Mouse (Mus musculus): ENCODE data around the gene Pdilt. TPM values are rescaled to one million over a fixed set of nuclear protein-coding genes. Genes with fewer than 3 reads are reported as not detected.

Gene Pdilt
- polyA plus RNA-seq, 1 experiment from 2014 or later = not detected

GRCm38 (mm10) chr7:119519654-119520053 lies 3.6 kb downstream of the Pdilt start:
- Histone ChIP-seq H3K27ac (replicated peaks; ENCODE audit: low read depth, low read length) (no peak overlapping the region), H3K9ac (ENCODE audit: low read depth, low read length) (no peak overlapping the region), H3K9me3 (ENCODE audit: control insufficient read depth, low read length) (no peaks in the 10 kb centered on the region), H3K36me3 (ENCODE audit: control insufficient read depth, insufficient read depth, low read length) (no peaks in the 10 kb centered on the region), H3K27me3 (replicated peaks; ENCODE audit: control insufficient read depth, insufficient read depth, low read length) (no peaks in the 10 kb centered on the region), H3K4me2 (ENCODE audit: low read depth, low read length) (no peak overlapping the region), H3K4me3 (ENCODE audit: low read depth, low read length) (no peak overlapping the region), H3K4me1 (ENCODE audit: control insufficient read depth, insufficient read depth, low read length) (no peaks in the 10 kb centered on the region)
- peak; percentile 24 for DNase-seq (ENCODE audit: low spot score)
- ATAC-seq (ENCODE audit: low read depth) = no peak
- WGBS = 47% methylated on average over 5 of the region's 5 CpGs

DNA sequence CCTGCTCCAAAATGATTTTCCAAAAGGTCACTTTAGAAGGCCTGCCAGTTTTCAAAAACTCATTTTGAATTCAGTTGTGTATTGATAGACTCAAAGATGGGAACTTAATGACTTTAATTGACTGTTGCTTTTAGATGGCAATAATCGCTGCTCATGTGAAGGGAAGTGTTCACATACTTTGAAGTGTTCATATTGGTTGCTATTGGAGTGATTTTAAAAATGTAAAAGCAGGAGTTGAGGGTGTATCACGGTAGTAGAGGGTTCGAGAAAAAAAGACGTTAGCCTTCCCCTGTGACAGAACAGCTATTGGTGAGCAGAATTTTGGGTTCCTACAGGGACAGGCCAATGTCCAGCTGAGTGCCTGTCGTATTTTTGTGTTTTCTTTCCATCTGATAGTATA lies 4.1 kb downstream of the Pdilt start, which contains the start of gene Acsm5:
Gene Acsm5 (plus strand): TSS at position 301 of the 400 bp plus-strand sequence.
- no peak for ATAC-seq (ENCODE audit: low read depth)
- WGBS = 71% methylated on average over 5 of the region's 5 CpGs
- Histone ChIP-seq H3K27ac (replicated peaks; ENCODE audit: low read depth, low read length) (no peak within 1 kb of the TSS), H3K4me3 (ENCODE audit: low read depth, low read length) (no peak within 1 kb of the TSS), H3K9ac (ENCODE audit: low read depth, low read length) (no peak within 1 kb of the TSS), H3K9me3 (ENCODE audit: control insufficient read depth, low read length) (no peaks in the 10 kb centered on the region), H3K27me3 (replicated peaks; ENCODE audit: control insufficient read depth, insufficient read depth, low read length) (no peaks in the 10 kb centered on the region), H3K4me1 (ENCODE audit: control insufficient read depth, insufficient read depth, low read length) (no peaks in the 10 kb centered on the region), H3K4me2 (ENCODE audit: low read depth, low read length) (no peak within 1 kb of the TSS), H3K36me3 (ENCODE audit: control insufficient read depth, insufficient read depth, low read length) (no peaks in the 10 kb centered on the region)
- no peak for DNase-seq (ENCODE audit: low spot score)

GRCm38 (mm10) chr7:119516272-119516558 lies 7.1 kb downstream of the Pdilt start:
- no peaks in the 10 kb centered on the region for H3K4me1 ChIP-seq (ENCODE audit: control insufficient read depth, insufficient read depth, low read length)
- no peak overlapping the region for H3K27ac ChIP-seq (replicated peaks; ENCODE audit: low read depth, low read length)
- no peaks in the 10 kb centered on the region for H3K9me3 ChIP-seq (ENCODE audit: control insufficient read depth, low read length)
- H3K27me3 ChIP-seq (replicated peaks; ENCODE audit: control insufficient read depth, insufficient read depth, low read length) = no peaks in the 10 kb centered on the region
- no peak overlapping the region for H3K9ac ChIP-seq (ENCODE audit: low read depth, low read length)
- no peaks in the 10 kb centered on the region for H3K36me3 ChIP-seq (ENCODE audit: control insufficient read depth, insufficient read depth, low read length)
- DNase-seq (ENCODE audit: low spot score) = no peak
- 84% methylated on average over 7 of the region's 7 CpGs for WGBS
- ATAC-seq (ENCODE audit: low read depth) = no peak
- H3K4me3 ChIP-seq (ENCODE audit: low read depth, low read length) = no peak overlapping the region
- H3K4me2 ChIP-seq (ENCODE audit: low read depth, low read length) = no peak overlapping the region

GRCm38 (mm10) chr7:119515492-119516271 lies 7.6 kb downstream of the Pdilt start:
- H3K36me3 ChIP-seq (ENCODE audit: control insufficient read depth, insufficient read depth, low read length) = no peaks in the 10 kb centered on the region
- ATAC-seq (ENCODE audit: low read depth) = no peak
- DNase-seq (ENCODE audit: low spot score) = peak; percentile 10
- 63% methylated on average over 10 of the region's 10 CpGs for WGBS
- H3K27me3 ChIP-seq (replicated peaks; ENCODE audit: control insufficient read depth, insufficient read depth, low read length) = no peaks in the 10 kb centered on the region
- H3K9ac ChIP-seq (ENCODE audit: low read depth, low read length) = no peak overlapping the region
- no peak overlapping the region for H3K27ac ChIP-seq (replicated peaks; ENCODE audit: low read depth, low read length)
- no peaks in the 10 kb centered on the region for H3K9me3 ChIP-seq (ENCODE audit: control insufficient read depth, low read length)
- no peaks in the 10 kb centered on the region for H3K4me1 ChIP-seq (ENCODE audit: control insufficient read depth, insufficient read depth, low read length)
- no peak overlapping the region for H3K4me3 ChIP-seq (ENCODE audit: low read depth, low read length)
- H3K4me2 ChIP-seq (ENCODE audit: low read depth, low read length) = no peak overlapping the region

DNA sequence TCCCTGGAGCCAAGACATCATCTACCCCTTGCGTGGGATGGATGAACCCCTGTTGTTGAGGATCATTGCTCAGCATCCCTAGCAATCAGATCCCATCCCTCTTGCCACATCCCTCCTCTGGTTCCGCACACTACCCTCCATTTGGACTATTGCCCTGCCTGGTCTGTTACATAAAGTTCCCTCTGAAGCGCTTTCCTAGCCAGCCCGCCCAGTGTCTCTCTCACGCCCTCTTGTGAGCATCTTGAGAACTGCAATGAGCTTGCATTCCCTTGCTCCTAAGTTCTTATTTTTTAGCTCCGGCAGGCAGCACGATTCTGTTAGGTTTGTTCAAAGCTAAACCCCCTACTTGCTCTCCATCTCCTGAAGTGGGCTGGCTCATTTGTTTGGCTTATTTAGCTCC lies 10.2 kb downstream of the Pdilt start:
- H3K4me1 ChIP-seq (ENCODE audit: control insufficient read depth, insufficient read depth, low read length) = no peaks in the 10 kb centered on the region
- H3K27me3 ChIP-seq (replicated peaks; ENCODE audit: control insufficient read depth, insufficient read depth, low read length) = no peaks in the 10 kb centered on the region
- no peaks in the 10 kb centered on the region for H3K36me3 ChIP-seq (ENCODE audit: control insufficient read depth, insufficient read depth, low read length)
- H3K4me3 ChIP-seq (ENCODE audit: low read depth, low read length) = no peak overlapping the region
- no peak overlapping the region for H3K4me2 ChIP-seq (ENCODE audit: low read depth, low read length)
- DNase-seq (ENCODE audit: low spot score) (peak; percentile 4), ATAC-seq (ENCODE audit: low read depth) (no peak)
- H3K9me3 ChIP-seq (ENCODE audit: control insufficient read depth, low read length) = no peaks in the 10 kb centered on the region
- 28% methylated on average over 7 of the region's 7 CpGs for WGBS
- no peak overlapping the region for H3K9ac ChIP-seq (ENCODE audit: low read depth, low read length)
- no peak overlapping the region for H3K27ac ChIP-seq (replicated peaks; ENCODE audit: low read depth, low read length)

DNA sequence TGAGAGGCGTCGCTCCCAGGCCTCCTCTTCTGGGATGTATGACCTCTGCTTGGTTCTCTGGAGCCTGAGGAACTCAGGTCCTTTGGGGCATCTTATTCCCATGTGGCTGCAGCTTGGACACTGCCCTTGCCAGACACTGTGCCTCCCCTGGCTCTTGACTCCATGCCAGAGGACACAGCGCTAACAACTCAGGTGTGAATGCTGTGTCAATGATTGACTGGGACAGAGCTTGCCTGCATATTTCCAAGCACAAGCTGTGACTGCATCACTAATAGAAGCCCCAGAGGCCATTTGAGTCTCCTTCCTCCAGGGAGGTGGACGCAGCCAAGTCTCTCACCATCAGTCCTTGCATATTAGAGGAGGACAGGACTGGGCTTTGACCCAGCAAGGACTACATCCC lies 12.1 kb downstream of the Pdilt start:
- Histone ChIP-seq H3K36me3 (ENCODE audit: control insufficient read depth, insufficient read depth, low read length) (no peaks in the 10 kb centered on the region), H3K4me1 (ENCODE audit: control insufficient read depth, insufficient read depth, low read length) (no peaks in the 10 kb centered on the region), H3K4me2 (ENCODE audit: low read depth, low read length) (no peak overlapping the region), H3K9me3 (ENCODE audit: control insufficient read depth, low read length) (no peaks in the 10 kb centered on the region), H3K27me3 (replicated peaks; ENCODE audit: control insufficient read depth, insufficient read depth, low read length) (no peaks in the 10 kb centered on the region), H3K9ac (ENCODE audit: low read depth, low read length) (no peak overlapping the region), H3K27ac (replicated peaks; ENCODE audit: low read depth, low read length) (no peak overlapping the region), H3K4me3 (ENCODE audit: low read depth, low read length) (no peak overlapping the region)
- DNase-seq (ENCODE audit: low spot score) = no peak
- ATAC-seq (ENCODE audit: low read depth) = no peak
- WGBS = 93% methylated on average over 4 of the region's 4 CpGs

DNA sequence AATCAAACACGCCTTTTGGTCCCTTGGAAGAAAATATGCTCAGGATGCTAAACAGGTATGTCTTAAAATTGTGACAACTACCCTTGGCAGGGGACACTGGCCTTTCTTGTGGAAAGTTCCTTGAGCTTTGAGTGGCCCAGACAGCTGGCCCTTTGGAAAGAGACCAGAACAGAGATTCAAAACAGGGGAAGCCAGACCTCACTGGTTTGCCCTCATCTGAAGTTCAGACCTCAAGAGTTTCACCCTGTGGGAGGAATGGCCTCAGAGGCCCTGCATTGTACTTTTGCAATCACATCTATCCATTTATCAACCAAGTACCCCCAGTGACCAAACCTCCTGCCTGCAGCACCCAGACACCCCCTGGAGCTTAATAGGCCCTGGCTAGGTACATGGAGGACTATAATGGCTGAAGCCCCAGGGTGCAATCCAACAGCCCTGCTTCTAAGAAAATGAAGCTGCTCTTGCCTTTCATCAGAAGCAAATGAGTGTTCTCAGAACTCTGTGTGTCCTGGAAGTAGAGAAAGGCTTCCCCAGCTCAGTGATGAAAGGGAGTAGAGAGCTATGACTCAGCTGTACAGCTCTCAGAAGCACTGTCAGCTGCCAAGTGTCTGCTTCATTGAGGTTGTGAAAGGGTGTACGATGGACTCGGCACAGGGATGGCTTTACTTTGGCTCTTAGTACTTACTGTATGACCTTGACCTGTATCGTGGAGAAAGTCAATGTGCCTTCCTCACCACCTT lies 33.1 kb downstream of the Pdilt start:
- Histone ChIP-seq H3K4me2 (ENCODE audit: low read depth, low read length) (no peak overlapping the region), H3K27ac (replicated peaks; ENCODE audit: low read depth, low read length) (no peak overlapping the region), H3K27me3 (replicated peaks; ENCODE audit: control insufficient read depth, insufficient read depth, low read length) (no peaks in the 10 kb centered on the region), H3K4me3 (ENCODE audit: low read depth, low read length) (no peak overlapping the region), H3K9me3 (ENCODE audit: control insufficient read depth, low read length) (no peaks in the 10 kb centered on the region), H3K9ac (ENCODE audit: low read depth, low read length) (no peak overlapping the region), H3K4me1 (ENCODE audit: control insufficient read depth, insufficient read depth, low read length) (no peaks in the 10 kb centered on the region), H3K36me3 (ENCODE audit: control insufficient read depth, insufficient read depth, low read length) (no peaks in the 10 kb centered on the region)
- ATAC-seq (ENCODE audit: low read depth) = no peak
- no peak for DNase-seq (ENCODE audit: low spot score)
- WGBS = 81% methylated on average over 4 of the region's 4 CpGs

DNA sequence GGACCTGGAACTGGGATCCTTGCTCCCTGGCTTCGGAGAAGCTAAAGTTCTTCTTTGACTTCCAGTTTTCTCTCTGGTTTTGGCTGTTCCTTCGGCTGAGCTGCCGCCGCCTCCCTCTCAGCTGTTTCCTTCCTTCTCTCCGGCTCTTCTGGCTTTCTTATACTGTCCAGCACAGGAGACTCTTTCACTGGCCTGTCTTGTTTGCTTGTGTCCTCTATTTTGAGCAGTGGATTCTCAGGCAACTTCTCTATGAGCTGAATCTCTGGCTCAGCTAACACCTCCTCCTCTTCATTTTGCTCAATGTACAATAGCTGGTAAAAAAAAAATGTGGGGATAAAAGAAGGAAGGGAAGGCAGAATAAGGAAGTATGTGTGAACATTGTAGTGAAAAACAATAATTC lies 36.6 kb downstream of the Pdilt start:
- no peak overlapping the region for H3K9ac ChIP-seq (ENCODE audit: low read depth, low read length)
- no peaks in the 10 kb centered on the region for H3K4me1 ChIP-seq (ENCODE audit: control insufficient read depth, insufficient read depth, low read length)
- H3K4me2 ChIP-seq (ENCODE audit: low read depth, low read length) = no peak overlapping the region
- H3K27me3 ChIP-seq (replicated peaks; ENCODE audit: control insufficient read depth, insufficient read depth, low read length) = no peaks in the 10 kb centered on the region
- no peaks in the 10 kb centered on the region for H3K9me3 ChIP-seq (ENCODE audit: control insufficient read depth, low read length)
- ATAC-seq (ENCODE audit: low read depth) = no peak
- WGBS = 83% methylated on average over 5 of the region's 5 CpGs
- no peak overlapping the region for H3K4me3 ChIP-seq (ENCODE audit: low read depth, low read length)
- no peaks in the 10 kb centered on the region for H3K36me3 ChIP-seq (ENCODE audit: control insufficient read depth, insufficient read depth, low read length)
- DNase-seq (ENCODE audit: low spot score) = no peak
- no peak overlapping the region for H3K27ac ChIP-seq (replicated peaks; ENCODE audit: low read depth, low read length)

GRCm38 (mm10) chr7:119484154-119484553 lies 39.1 kb downstream of the Pdilt start:
- Histone ChIP-seq H3K9me3 (ENCODE audit: control insufficient read depth, low read length) (no peaks in the 10 kb centered on the region), H3K27ac (replicated peaks; ENCODE audit: low read depth, low read length) (no peak overlapping the region), H3K9ac (ENCODE audit: low read depth, low read length) (no peak overlapping the region), H3K4me1 (ENCODE audit: control insufficient read depth, insufficient read depth, low read length) (no peaks in the 10 kb centered on the region), H3K4me2 (ENCODE audit: low read depth, low read length) (no peak overlapping the region), H3K4me3 (ENCODE audit: low read depth, low read length) (no peak overlapping the region), H3K27me3 (replicated peaks; ENCODE audit: control insufficient read depth, insufficient read depth, low read length) (no peaks in the 10 kb centered on the region), H3K36me3 (ENCODE audit: control insufficient read depth, insufficient read depth, low read length) (no peaks in the 10 kb centered on the region)
- 78% methylated on average over 4 of the region's 4 CpGs for WGBS
- DNase-seq (ENCODE audit: low spot score) = no peak
- ATAC-seq (ENCODE audit: low read depth) = no peak

All from embryonic facial prominence, embryonic 14.5 days (tissue).